Mouse (Mus musculus) forebrain, embryonic 13.5 days (tissue): ENCODE measurements around the gene Tmprss9. TPM values are rescaled to one million over a fixed set of nuclear protein-coding genes. Genes with fewer than 3 reads are reported as not detected.

Experiments
- ATAC-seq: fragments of 200-750 bp; cut with Nextera tagmentation; 2 replicates; pipeline ENCODE4 v1.8.0; 2017
- H3K27ac ChIP-seq: fragments of 300-500 bp; sonication (generic); 2 replicates; pipeline ENCODE4 v1.5.1; 2015; ENCODE audit warnings: inconsistent platforms, mild to moderate bottlenecking, moderate library complexity
- H3K27me3 ChIP-seq: fragments of 300-500 bp; sonication (generic); 2 replicates; pipeline ENCODE4 v1.6.1; 2015; ENCODE audit warnings: mild to moderate bottlenecking, inconsistent platforms
- H3K36me3 ChIP-seq: fragments of 300-500 bp; sonication (generic); 2 replicates; pipeline ENCODE4 v1.6.1; 2015; ENCODE audit warnings: mild to moderate bottlenecking, inconsistent platforms; ENCODE audit not compliant: poor library complexity, severe bottlenecking
- H3K4me1 ChIP-seq: fragments of 300-500 bp; sonication (generic); 2 replicates; pipeline ENCODE4 v1.6.1; 2015; ENCODE audit warnings: inconsistent platforms
- H3K4me2 ChIP-seq: fragments of 300-500 bp; sonication (generic); 2 replicates; pipeline ENCODE4 v1.6.1; 2015; ENCODE audit warnings: inconsistent platforms, mild to moderate bottlenecking, moderate library complexity
- H3K4me3 ChIP-seq: fragments of 300-500 bp; sonication (generic); 2 replicates; pipeline ENCODE4 v1.5.1; 2015; ENCODE audit warnings: mild to moderate bottlenecking, inconsistent platforms
- H3K9ac ChIP-seq: fragments of 300-500 bp; sonication (generic); 2 replicates; pipeline ENCODE4 v1.6.1; 2015; ENCODE audit warnings: mild to moderate bottlenecking, inconsistent platforms
- H3K9me3 ChIP-seq: fragments of 300-500 bp; sonication (generic); replicated peaks from 2 replicates; pipeline ENCODE4 v1.6.1; 2016; ENCODE audit warnings: inconsistent platforms
- WGBS: fragments of 180-500 bp; shearing (Covaris S2); methylation state at CpG from one replicate; pipeline ENCODE4 v1.1.7; 2015; 5-methylcytosine and 5-hydroxymethylcytosine counted together
- polyA plus RNA-seq: library from polyadenylated mRNA; unstranded; fragments of >200 nt; fragmentation: Nextera tagmentation; extraction: Ambion mirVana; gene quantifications from 2 replicates; pipeline ENCODE4 v1.2.1, GENCODE M21; 2015

Tmprss9 gene
- polyA plus RNA-seq, 1 experiment from 2014 or later: 0.14 TPM

- no peak overlapping the region for H3K4me2 ChIP-seq
- H3K9me3 ChIP-seq: no peaks in the 10 kb centered on the region
- H3K27me3 ChIP-seq: no peaks in the 10 kb centered on the region
- H3K27ac ChIP-seq: no peak overlapping the region
- no peak overlapping the region for H3K9ac ChIP-seq
- H3K4me3 ChIP-seq: no peak overlapping the region
- ATAC-seq: no peak
- H3K4me1 ChIP-seq: peaks cover 24% of the 10 kb centered on the region
- 71% methylated on average over 24 of the region's 24 CpGs for WGBS
- peaks cover 25% of the 10 kb centered on the region for H3K36me3 ChIP-seq
Measured at GRCm38 (mm10) chr10:80896581-80897485, 25.2 kb downstream of the Tmprss9 start.

- Histone ChIP-seq H3K9me3 (no peaks in the 10 kb centered on the region), H3K4me3 (no peak overlapping the region), H3K36me3 (peaks cover 36% of the 10 kb centered on the region), H3K27ac (no peak overlapping the region), H3K4me2 (no peak overlapping the region), H3K27me3 (no peaks in the 10 kb centered on the region), H3K4me1 (peaks cover 24% of the 10 kb centered on the region), H3K9ac (peak overlapping the region; percentile 36; the same call in 1 of the 2 replicates)
- WGBS: 34% methylated on average over 41 of the region's 41 CpGs
- no peak for ATAC-seq
Measured at GRCm38 (mm10) chr10:80897861-80898510, 26.3 kb downstream of the Tmprss9 start.

GRCm38 (mm10) chr10:80899074-80899473 lies 27.4 kb downstream of the Tmprss9 start:
- Histone ChIP-seq H3K4me1 (peaks cover 24% of the 10 kb centered on the region), H3K27ac (no peak overlapping the region), H3K27me3 (no peaks in the 10 kb centered on the region), H3K9me3 (no peaks in the 10 kb centered on the region), H3K4me3 (peak overlapping the region; percentile 79; the same call in 1 of the 2 replicates), H3K36me3 (peaks cover 47% of the 10 kb centered on the region), H3K9ac (peak overlapping the region; percentile 43; the same call in 1 of the 2 replicates), H3K4me2 (peak overlapping the region; percentile 98)
- WGBS: 93% methylated on average over 8 of the region's 8 CpGs
- ATAC-seq: no peak

DNA sequence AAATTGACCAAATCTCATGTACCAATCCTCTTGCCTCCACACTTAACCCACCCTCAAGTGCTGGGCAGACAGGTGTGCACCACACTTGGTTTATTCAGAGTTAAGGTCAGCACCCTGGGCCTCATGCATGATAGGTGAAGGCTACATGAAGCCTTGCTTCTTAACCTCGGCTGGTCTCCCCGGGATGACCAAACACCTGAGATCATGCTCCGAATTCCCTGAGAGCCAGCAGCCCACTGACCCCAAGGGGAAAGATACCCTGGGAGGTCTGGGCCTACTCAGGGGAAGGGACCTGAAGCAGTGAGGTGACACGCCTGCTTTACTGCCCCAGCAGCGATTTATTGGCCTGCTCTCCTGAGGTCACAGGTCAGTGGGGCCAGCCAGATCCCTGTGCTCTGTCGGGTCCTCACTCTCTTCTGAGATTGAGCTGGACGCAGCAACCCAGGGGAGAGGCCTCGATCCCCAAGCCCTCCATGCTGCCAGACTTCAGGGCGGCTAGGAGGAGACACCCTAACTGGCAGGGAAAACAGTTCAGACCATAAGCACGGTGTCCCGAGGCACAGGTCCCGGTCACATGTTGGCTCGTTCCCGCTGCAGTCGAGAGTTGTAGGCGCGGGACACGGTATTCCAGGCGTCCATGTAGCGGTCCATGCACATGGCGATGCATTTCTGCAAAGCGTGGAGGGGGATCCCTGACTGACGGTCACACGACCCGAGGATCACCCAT lies 28.1 kb downstream of the Tmprss9 start:
- H3K27ac ChIP-seq: peak overlapping the region; percentile 79
- WGBS: 18% methylated on average over 25 of the region's 25 CpGs
- H3K4me1 ChIP-seq: peaks cover 24% of the 10 kb centered on the region
- no peaks in the 10 kb centered on the region for H3K9me3 ChIP-seq
- ATAC-seq: no peak
- peak overlapping the region; percentile 81 for H3K9ac ChIP-seq
- peak overlapping the region; percentile 79 for H3K4me3 ChIP-seq
- no peaks in the 10 kb centered on the region for H3K27me3 ChIP-seq
- peak overlapping the region; percentile 98 for H3K4me2 ChIP-seq
- peaks cover 54% of the 10 kb centered on the region for H3K36me3 ChIP-seq

GRCm38 (mm10) chr10:80900318-80901247 lies 28.9 kb downstream of the Tmprss9 start, which contains the start of gene Timm13:
TSS of gene Timm13 (minus strand) at chr10:80900969.
- peak within 1 kb of the TSS; percentile 98 for H3K4me2 ChIP-seq
- peak within 1 kb of the TSS; percentile 81 for H3K9ac ChIP-seq
- peak within 1 kb of the TSS; percentile 79 for H3K27ac ChIP-seq
- H3K27me3 ChIP-seq: no peaks in the 10 kb centered on the region
- peaks cover 62% of the 10 kb centered on the region for H3K36me3 ChIP-seq
- ATAC-seq: peak; percentile 96
- H3K4me3 ChIP-seq: peak within 1 kb of the TSS; percentile 79
- no peaks in the 10 kb centered on the region for H3K9me3 ChIP-seq
- WGBS: under 1% methylated on average over 72 of the region's 72 CpGs
- peaks cover 24% of the 10 kb centered on the region for H3K4me1 ChIP-seq

DNA sequence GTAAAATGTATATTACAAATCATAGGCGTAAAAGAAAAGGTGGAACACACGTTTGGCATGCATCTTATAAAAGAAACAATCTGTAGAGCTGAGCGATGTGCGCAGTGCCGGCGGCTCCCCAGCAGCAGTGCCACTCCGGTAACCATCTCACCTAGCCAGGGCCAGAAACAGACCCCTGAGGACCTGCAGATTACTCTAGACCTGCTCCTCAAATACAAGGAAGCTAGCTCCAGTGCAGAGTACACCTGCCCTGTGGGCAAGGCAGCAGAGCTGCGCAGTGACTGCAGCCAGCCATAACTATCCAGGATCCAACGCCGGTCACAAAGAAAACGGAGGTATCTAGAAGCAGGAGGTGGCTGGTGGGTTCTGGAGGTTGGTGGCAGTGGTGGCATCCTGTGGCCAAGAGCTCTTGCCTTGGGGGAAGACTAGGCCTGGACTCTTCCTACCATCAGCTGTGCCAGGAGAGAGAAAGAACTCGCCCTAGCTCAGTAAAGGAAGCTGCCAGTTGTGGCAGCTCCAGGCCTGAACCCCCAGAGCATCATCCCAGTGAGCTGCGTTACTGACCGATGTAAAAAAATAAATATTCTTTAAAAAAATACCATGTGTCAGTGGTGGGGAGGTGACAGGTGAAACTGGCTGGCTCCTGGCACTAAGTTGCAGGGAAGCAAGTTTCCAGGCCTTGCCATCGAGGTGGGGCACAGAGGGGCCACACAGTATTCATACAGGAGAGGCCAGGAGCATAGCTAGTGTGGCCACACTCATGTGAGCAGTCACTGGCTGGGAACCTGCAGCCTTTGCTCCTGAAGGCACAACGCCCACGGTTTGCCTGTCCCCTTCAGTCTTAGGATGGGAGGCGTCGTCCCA lies 30.0 kb downstream of the Tmprss9 start:
- Histone ChIP-seq H3K4me2 (peak overlapping the region; percentile 43), H3K36me3 (peaks cover 73% of the 10 kb centered on the region), H3K9me3 (no peaks in the 10 kb centered on the region), H3K27ac (peak overlapping the region; percentile 35; the same call in 1 of the 2 replicates), H3K9ac (0 out of 2 replicates have a peak overlapping the region, but pooled peaks have one; percentile 28), H3K4me3 (peak overlapping the region; percentile 79; the same call in 1 of the 2 replicates), H3K4me1 (peaks cover 24% of the 10 kb centered on the region), H3K27me3 (no peaks in the 10 kb centered on the region)
- ATAC-seq: no peak
- WGBS: 89% methylated on average over 19 of the region's 19 CpGs

DNA sequence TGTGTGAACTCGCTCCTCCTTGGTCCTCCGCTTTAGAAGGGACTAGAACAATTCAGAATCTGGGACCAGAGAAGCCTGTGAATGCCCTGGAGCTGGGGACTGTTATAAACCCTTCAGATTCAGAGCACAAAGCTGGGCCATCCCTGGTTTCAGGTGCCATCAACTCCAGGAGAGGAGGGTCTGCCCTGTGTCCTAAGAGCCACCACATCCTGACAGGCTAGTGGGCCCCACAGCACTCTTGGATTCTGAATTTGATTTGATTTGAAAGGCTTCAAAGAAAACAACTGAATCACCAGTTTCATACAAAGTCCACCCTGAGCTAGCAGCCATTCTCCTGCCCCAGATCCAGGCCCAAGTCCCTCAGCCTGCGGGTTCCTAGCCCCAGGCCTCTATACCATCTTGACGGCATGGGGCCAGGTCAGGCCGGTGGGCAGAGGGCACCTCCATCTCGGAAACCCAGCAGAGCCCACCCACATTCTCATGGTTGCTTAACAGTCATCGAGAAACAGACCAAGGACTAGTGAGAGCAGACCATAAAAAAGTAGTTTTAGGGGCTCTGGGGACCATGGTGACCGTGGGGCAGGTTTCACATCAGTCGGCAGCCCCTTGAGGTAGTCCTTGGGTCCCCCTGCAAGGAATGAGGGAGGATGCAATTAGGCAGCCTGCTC lies 30.8 kb downstream of the Tmprss9 start:
- Histone ChIP-seq H3K9ac (no peak overlapping the region), H3K36me3 (peaks cover 77% of the 10 kb centered on the region), H3K4me1 (peaks cover 24% of the 10 kb centered on the region), H3K27ac (no peak overlapping the region), H3K27me3 (no peaks in the 10 kb centered on the region), H3K9me3 (no peaks in the 10 kb centered on the region), H3K4me3 (no peak overlapping the region), H3K4me2 (no peak overlapping the region)
- 94% methylated on average over 9 of the region's 9 CpGs for WGBS
- ATAC-seq: no peak

DNA sequence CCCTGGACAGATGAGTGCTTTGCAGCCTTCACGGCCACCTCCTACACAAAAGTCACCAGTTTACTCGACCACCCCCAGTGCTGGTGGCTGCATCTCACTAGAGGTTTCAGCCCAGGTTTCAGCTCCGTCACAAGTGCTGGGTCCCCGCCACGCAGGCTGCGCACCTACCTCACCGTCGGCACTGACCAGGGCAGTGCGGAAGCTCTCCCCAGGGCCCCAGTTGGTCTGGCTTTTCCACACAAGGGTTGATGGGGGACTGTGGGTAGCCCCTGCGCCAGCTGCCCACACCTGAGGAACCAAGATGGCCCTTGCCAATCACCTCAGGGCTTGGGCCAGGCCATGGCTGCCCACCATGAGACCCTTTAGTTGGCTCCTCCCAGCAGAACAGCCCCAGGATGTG lies 31.6 kb downstream of the Tmprss9 start:
- Histone ChIP-seq H3K9me3 (no peaks in the 10 kb centered on the region), H3K4me1 (peaks cover 18% of the 10 kb centered on the region), H3K36me3 (peaks cover 77% of the 10 kb centered on the region), H3K27ac (no peak overlapping the region), H3K4me2 (no peak overlapping the region), H3K4me3 (no peak overlapping the region), H3K9ac (no peak overlapping the region), H3K27me3 (no peaks in the 10 kb centered on the region)
- WGBS: 91% methylated on average over 10 of the region's 10 CpGs
- no peak for ATAC-seq

DNA sequence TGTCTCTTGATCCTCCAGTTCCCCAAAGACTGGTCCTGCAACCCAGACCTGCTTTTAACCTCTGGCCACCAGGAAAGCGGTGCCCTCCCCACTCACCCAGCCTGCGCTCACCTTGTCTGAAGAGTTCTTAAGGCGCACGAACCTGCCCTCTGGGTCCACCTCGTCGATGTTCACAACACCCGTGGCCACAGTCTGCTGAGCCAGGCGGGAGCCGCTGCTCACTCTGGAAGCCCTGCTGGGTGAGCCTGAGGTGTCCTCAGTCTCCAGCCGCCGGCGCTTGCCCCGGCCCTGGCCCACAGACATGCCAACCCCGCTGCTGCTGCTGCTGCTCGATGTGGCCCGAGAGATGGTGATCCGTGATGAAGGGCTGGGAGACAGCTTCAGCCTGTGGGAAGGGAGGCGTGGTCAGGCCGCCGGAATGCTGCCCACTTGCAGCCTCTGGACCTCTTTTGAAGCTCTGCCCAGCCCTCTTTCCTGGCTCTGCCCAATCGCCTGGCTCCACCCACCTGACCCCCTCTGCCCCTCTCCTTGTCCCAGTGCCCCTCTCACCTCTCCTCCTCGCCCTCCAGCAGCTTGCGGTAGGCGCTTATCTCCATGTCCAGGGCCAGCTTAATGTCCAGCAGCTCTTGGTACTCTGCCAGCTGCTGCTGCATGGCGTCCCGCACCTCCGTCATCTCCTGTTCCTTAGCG lies 32.5 kb downstream of the Tmprss9 start:
- WGBS: 90% methylated on average over 28 of the region's 28 CpGs
- no peaks in the 10 kb centered on the region for H3K27me3 ChIP-seq
- ATAC-seq: no peak
- peaks cover 9% of the 10 kb centered on the region for H3K4me1 ChIP-seq
- H3K4me3 ChIP-seq: no peak overlapping the region
- no peak overlapping the region for H3K4me2 ChIP-seq
- no peaks in the 10 kb centered on the region for H3K9me3 ChIP-seq
- H3K36me3 ChIP-seq: peaks cover 77% of the 10 kb centered on the region
- H3K9ac ChIP-seq: no peak overlapping the region
- no peak overlapping the region for H3K27ac ChIP-seq
